Comparison of ENCODE assay signal across 1 mouse cellular context in genomic region chr12:111923117-111923516, GRCm38 (mm10).
TF ChIP-seq lines count a peak whose summit lies in the region.

No protein-coding gene starts in this region.

TF ChIP-seq in MEL, 35 proteins besides CTCF, POLR2A, EP300 and RAD21 (continued from another document):
- TF ChIP-seq TCF12 (IDR thresholded peaks at IDR 0.05; ENCODE audit: low read depth, low read length): 0 out of 2 replicates have a peak, but pooled peaks have one; percentile 12
- TF ChIP-seq TAL1 (IDR thresholded peaks at IDR 0.05; ENCODE audit: low read length): peak; percentile 66
- TF ChIP-seq MEF2A (IDR thresholded peaks at IDR 0.05; ENCODE audit: extremely low read depth, insufficient replicate concordance, low read depth, low read length, poor library complexity, severe bottlenecking): no peak
- no peak for TF ChIP-seq NRF1 (IDR thresholded peaks at IDR 0.05; ENCODE audit: insufficient read depth, low read depth, low read length, poor library complexity, severe bottlenecking)
- no peak for TF ChIP-seq POLR2AphosphoS2 (IDR thresholded peaks at IDR 0.05; ENCODE audit: low read length)
- TF ChIP-seq ZNF384 (IDR thresholded peaks at IDR 0.05; ENCODE audit: low read depth, low read length): no peak
- TF ChIP-seq POLR2AphosphoS5 (IDR thresholded peaks at IDR 0.05; ENCODE audit: borderline replicate concordance, low read depth, low read length): no peak
